Mouse (Mus musculus) stomach, postnatal 0 days (tissue): Measurements from ENCODE around the gene Thbs3.

ENCODE experiments used
- CTCF ChIP-seq: IDR thresholded peaks from 2 replicates; pipeline ENCODE4 v1.5.1; 2016; ENCODE audit warnings: antibody characterized with exemption, low read depth, mild to moderate bottlenecking, moderate library complexity
- EP300 ChIP-seq: optimal IDR thresholded peaks from 2 replicates; pipeline ENCODE3; 2016; ENCODE audit warnings: antibody characterized with exemption

DNA sequence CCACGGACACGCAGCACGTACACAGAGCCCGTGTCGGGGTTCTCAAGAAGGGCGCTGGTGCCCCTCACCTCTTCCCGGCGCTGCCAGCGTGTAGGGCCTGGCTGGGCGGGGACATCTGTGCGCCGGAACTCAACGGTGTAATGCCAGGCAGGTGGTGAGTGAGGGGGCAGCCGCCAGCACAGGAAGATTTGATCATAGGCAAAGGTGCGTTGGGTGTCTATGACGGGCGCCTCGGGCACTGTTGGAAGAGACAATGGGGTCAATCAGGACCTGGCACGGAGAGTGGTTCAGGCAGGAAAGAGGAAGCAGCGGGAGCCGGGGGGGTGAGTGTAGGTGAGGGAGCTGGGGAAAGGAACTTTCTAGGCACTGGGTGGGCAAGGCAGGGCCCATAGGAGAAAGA lies 22.7 kb downstream of the Thbs3 start:
- TF ChIP-seq EP300 (no peak), CTCF (no peak)
